ENCODE assay signal across 25 mouse cellular contexts in the genomic region with DNA sequence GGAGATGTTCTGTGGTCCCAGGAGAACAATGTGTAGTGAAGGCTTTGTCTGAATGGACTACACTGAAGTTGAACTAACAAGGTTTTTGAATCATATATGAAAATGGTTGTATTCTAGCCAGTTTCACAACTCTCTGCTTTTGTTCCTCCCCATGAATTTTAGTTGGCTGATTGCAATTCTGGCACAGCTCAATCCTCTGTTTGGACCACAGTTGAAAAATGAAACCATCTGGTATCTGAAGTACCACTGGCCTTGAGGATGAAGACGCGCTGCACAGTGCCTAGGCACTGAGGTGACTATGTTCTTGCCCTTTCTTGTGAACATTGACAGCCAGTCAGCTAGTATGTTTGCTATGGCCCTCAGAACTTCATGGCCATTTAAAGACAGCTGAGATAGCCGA. TPM values are rescaled to one million over a fixed set of nuclear protein-coding genes. Genes with fewer than 3 reads are reported as not detected.
DNase-seq lines count a peak whose midpoint lies in the region; ATAC-seq and TF ChIP-seq lines count a peak whose summit lies in the region.
"Had no signal": no experiment of that assay in that cellular context is flagged by ENCODE, and none has a peak within 500 bp of the region (broad histone marks: within the 10 kb centered on the region; RNA-seq: fewer than 3 reads in every experiment).

No protein-coding gene starts in this region.

- no peak for ATAC-seq in forebrain, embryonic 13.5 days
- no peak for ATAC-seq in forebrain, embryonic 15.5 days (replicated peaks)
- ATAC-seq: activated CD4-positive, CD25-positive, alpha-beta regulatory T cell, adult 4 months; CD4-positive, CD25-positive, alpha-beta regulatory T cell, adult 4 months; forebrain, embryonic 14.5 days; Patski had no signal

- TF ChIP-seq POLR2A in cerebellum, adult 2 months (IDR thresholded peaks at IDR 0.05; ENCODE audit: borderline replicate concordance, insufficient read depth, low read length), result no peak

- WGBS in cerebellum, adult 2 months, result 43% methylated on average over 3 of the region's 3 CpGs
- 93% methylated on average over 3 of the region's 3 CpGs for WGBS in forebrain, embryonic 13.5 days
- 88% methylated on average over 3 of the region's 3 CpGs for WGBS in forebrain, embryonic 15.5 days

- no peak for TF ChIP-seq CTCF in cerebellum, adult 2 months (IDR thresholded peaks at IDR 0.05; ENCODE audit: borderline replicate concordance, insufficient read depth, low read depth, low read length)

- peak overlapping the region; percentile 100; the same call in 1 of the 2 replicates for H3K27ac ChIP-seq in cerebellum, adult 2 months (ENCODE audit: insufficient read depth, low read length)
- H3K27ac ChIP-seq in forebrain, embryonic 13.5 days, result 0 out of 2 replicates have a peak overlapping the region, but pooled peaks have one; percentile 27
- H3K27ac ChIP-seq in forebrain, embryonic 15.5 days (replicated peaks), result no peak overlapping the region
- H3K27ac ChIP-seq: embryonic facial prominence, embryonic 13.5 days; embryonic facial prominence, embryonic 15.5 days; forebrain, embryonic 10.5 days had no signal

- no peak overlapping the region for H3K4me2 ChIP-seq in forebrain, embryonic 13.5 days
- H3K4me2 ChIP-seq in forebrain, embryonic 15.5 days (replicated peaks), result no peak overlapping the region
- H3K4me2 ChIP-seq: embryonic facial prominence, embryonic 13.5 days; embryonic facial prominence, embryonic 15.5 days had no signal

- DNase-seq in cerebellum, adult 2 months, result peak in 1 of 2 experiments; percentile 58
- DNase-seq in cerebellum, adult 8-10 months, result no peak
- DNase-seq in brain, adult 2 months (ENCODE audit: low read depth, low spot score), result peak; percentile 54
- DNase-seq: adrenal gland, adult 8-10 months; adrenal gland, postnatal 14 days; adrenal gland, postnatal 36 days; B cell, adult 2 months; cerebellum, adult 11 months; cerebellum, adult 18-20 months; cerebellum, adult 9-11 months; cerebellum, postnatal 14 days; cerebellum, postnatal 36 days; embryo, embryonic 11 days had no signal

- H3K4me1 ChIP-seq in cerebellum, adult 2 months (ENCODE audit: control insufficient read depth, insufficient read depth, low read length), result peaks cover 55% of the 10 kb centered on the region
- peaks cover 26% of the 10 kb centered on the region for H3K4me1 ChIP-seq in forebrain, embryonic 13.5 days
- peaks cover 17% of the 10 kb centered on the region for H3K4me1 ChIP-seq in forebrain, embryonic 15.5 days
- H3K4me1 ChIP-seq: forebrain, embryonic 10.5 days had no signal

- peaks cover 46% of the 10 kb centered on the region for H3K36me3 ChIP-seq in forebrain, embryonic 13.5 days (ENCODE audit: poor library complexity, severe bottlenecking)
- peaks cover 44% of the 10 kb centered on the region for H3K36me3 ChIP-seq in forebrain, embryonic 15.5 days

- H3K9ac ChIP-seq in forebrain, embryonic 13.5 days, result no peak overlapping the region
- H3K9ac ChIP-seq in forebrain, embryonic 15.5 days (replicated peaks), result no peak overlapping the region
- H3K9ac ChIP-seq: embryonic facial prominence, embryonic 13.5 days; embryonic facial prominence, embryonic 15.5 days had no signal

- H3K4me3 ChIP-seq in cerebellum, adult 2 months (replicated peaks; ENCODE audit: insufficient read depth, low read depth, low read length), result no peak overlapping the region
- no peak overlapping the region for H3K4me3 ChIP-seq in forebrain, embryonic 13.5 days
- no peak overlapping the region for H3K4me3 ChIP-seq in forebrain, embryonic 15.5 days
- H3K4me3 ChIP-seq: embryonic facial prominence, embryonic 13.5 days; embryonic facial prominence, embryonic 15.5 days; erythroblast, embryonic 14.5 days; forebrain, embryonic 10.5 days had no signal

- H3K9me3 ChIP-seq in forebrain, embryonic 13.5 days (replicated peaks), result no peaks in the 10 kb centered on the region
- no peaks in the 10 kb centered on the region for H3K9me3 ChIP-seq in forebrain, embryonic 15.5 days
- H3K9me3 ChIP-seq: embryonic facial prominence, embryonic 13.5 days; embryonic facial prominence, embryonic 15.5 days; forebrain, embryonic 10.5 days; G1E had no signal

- H3K27me3 ChIP-seq in cerebellum, adult 2 months (ENCODE audit: control insufficient read depth, insufficient read depth, low read length), result no peaks in the 10 kb centered on the region
- H3K27me3 ChIP-seq in forebrain, embryonic 13.5 days, result no peaks in the 10 kb centered on the region
- H3K27me3 ChIP-seq in forebrain, embryonic 15.5 days, result no peaks in the 10 kb centered on the region
- H3K27me3 ChIP-seq: CH12.LX; embryonic facial prominence, embryonic 13.5 days; embryonic facial prominence, embryonic 15.5 days; Patski had no signal

RNA-seq across cellular contexts. Expression of a gene that starts 20.3 kb away (rescaled TPM):
- polyA plus RNA-seq in cerebellum, adult 2 months (2012; rRNA removed), result 20.2 and 21.1 TPM in 2 replicates
- 11.1 and 13.8 TPM in 2 replicates for polyA plus RNA-seq in forebrain, embryonic 13.5 days (2015; fragmentation: Nextera tagmentation; extraction: Ambion mirVana)
- 14.9 and 16.8 TPM in 2 replicates for polyA plus RNA-seq in forebrain, embryonic 15.5 days (2015; fragmentation: Nextera tagmentation; extraction: Ambion mirVana)

RNA-seq across cellular contexts. Expression of a gene that starts 32.2 kb away (rescaled TPM):
- polyA plus RNA-seq in cerebellum, adult 2 months (2012; rRNA removed), result 99.8 and 105 TPM in 2 replicates
- 139 and 144 TPM in 2 replicates for polyA plus RNA-seq in forebrain, embryonic 13.5 days (2015; fragmentation: Nextera tagmentation; extraction: Ambion mirVana)
- 140 TPM in 2 replicates for polyA plus RNA-seq in forebrain, embryonic 15.5 days (2015; fragmentation: Nextera tagmentation; extraction: Ambion mirVana)
